Mouse (Mus musculus) CH12.LX (cell line): Measurements from ENCODE around the gene Rhbdl1. TPM values are rescaled to one million over a fixed set of nuclear protein-coding genes. Genes with fewer than 3 reads are reported as not detected.

Source experiments
- DNase-seq: peaks from one replicate; pipeline ENCODE4 v3.0.0-alpha.2; 2013; ENCODE audit errors: extremely low read depth
- H3K27ac ChIP-seq: 2 replicates; pipeline ENCODE4 v1.5.1; 2012; ENCODE audit warnings: low read depth, mild to moderate bottlenecking, control low read depth, moderate library complexity; ENCODE audit not compliant: insufficient read depth
- H3K27me3 ChIP-seq: replicated peaks from 2 replicates; pipeline ENCODE3; 2012; ENCODE audit warnings: inconsistent platforms
- H3K36me3 ChIP-seq, 2 experiments: replicated peaks in 1 of 2; 2 replicates each; pipeline versions ENCODE3 to v1.6.1; 2012; ENCODE audit warnings: inconsistent platforms in 1 of 2, low read length in 1 of 2, mild to moderate bottlenecking in 1 of 2, mixed read lengths in 1 of 2, moderate library complexity in 1 of 2; ENCODE audit not compliant: control insufficient read depth in 1 of 2, insufficient read depth in 1 of 2
- H3K4me1 ChIP-seq, 2 experiments: 2 replicates each; pipeline ENCODE4 v1.6.1; 2012; ENCODE audit warnings: inconsistent platforms in 1 of 2, moderate library complexity in 1 of 2; ENCODE audit not compliant: insufficient read depth in 2 of 2, control insufficient read depth in 1 of 2
- H3K4me2 ChIP-seq: 2 replicates; pipeline ENCODE4 v1.6.1; 2012; ENCODE audit warnings: low read depth, mild to moderate bottlenecking, control low read depth; ENCODE audit not compliant: poor library complexity, insufficient read depth, severe bottlenecking
- H3K4me3 ChIP-seq, 3 experiments: fragments of 150-350 bp in 1 of 3; sonication (generic) in 1 of 3; replicated peaks in 1 of 3; 2 replicates each; pipeline versions ENCODE3 to v1.5.1; 2011 to 2012; ENCODE audit warnings: low read depth in 2 of 3, low read length in 2 of 3, mild to moderate bottlenecking in 2 of 3, moderate library complexity in 2 of 3, control low read depth in 1 of 3, improper control_type of control experiment in 1 of 3, inconsistent platforms in 1 of 3, mixed read lengths in 1 of 3; ENCODE audit not compliant: poor library complexity in 1 of 3
- H3K79me2 ChIP-seq: replicated peaks from 2 replicates; pipeline ENCODE4 v1.6.1; 2012; ENCODE audit warnings: mild to moderate bottlenecking, moderate library complexity; ENCODE audit not compliant: control insufficient read depth, poor library complexity, insufficient read depth, severe bottlenecking; ENCODE audit errors: extremely low read depth
- H3K9ac ChIP-seq: 2 replicates; pipeline ENCODE4 v1.6.1; 2012; ENCODE audit warnings: low read depth, mild to moderate bottlenecking, control low read depth, moderate library complexity; ENCODE audit not compliant: insufficient read depth
- H3K9me3 ChIP-seq: replicated peaks from 2 replicates; pipeline ENCODE3; 2012; ENCODE audit warnings: low read length, inconsistent platforms, mixed read lengths
- CHD1 ChIP-seq: IDR thresholded peaks from 2 replicates; pipeline ENCODE4 v1.6.1; 2012; ENCODE audit warnings: low read depth, low read length, improper control_type of control experiment, inconsistent platforms
- E2F4 ChIP-seq: IDR thresholded peaks from 2 replicates; pipeline ENCODE4 v1.6.1; 2011; ENCODE audit warnings: low read depth, low read length, improper control_type of control experiment; ENCODE audit not compliant: insufficient replicate concordance
- HCFC1 ChIP-seq: IDR thresholded peaks from 2 replicates; pipeline ENCODE4 v1.6.1; 2012; ENCODE audit warnings: low read depth, mild to moderate bottlenecking, inconsistent platforms, low read length, improper control_type of control experiment
- IRF4 ChIP-seq: IDR thresholded peaks from 2 replicates; pipeline ENCODE4 v1.6.1; 2014; ENCODE audit warnings: low read depth, mild to moderate bottlenecking, inconsistent platforms, low read length, improper control_type of control experiment
- MAFK ChIP-seq: IDR thresholded peaks from 2 replicates; pipeline ENCODE4 v1.6.1; 2011; ENCODE audit warnings: low read length, improper control_type of control experiment; ENCODE audit not compliant: insufficient replicate concordance
- NRF1 ChIP-seq: IDR thresholded peaks from 2 replicates; pipeline ENCODE4 v1.6.1; 2014; ENCODE audit warnings: low read depth, mild to moderate bottlenecking, inconsistent platforms, low read length, improper control_type of control experiment, moderate library complexity
- POLR2AphosphoS2 ChIP-seq: IDR thresholded peaks from 2 replicates; pipeline ENCODE4 v1.6.1; 2011; ENCODE audit warnings: low read depth, low read length, improper control_type of control experiment
- RCOR1 ChIP-seq: conservative IDR thresholded peaks from 2 replicates; pipeline ENCODE4 v1.6.1; 2012; ENCODE audit warnings: low read depth, mild to moderate bottlenecking, inconsistent platforms, low read length, improper control_type of control experiment
- SIN3A ChIP-seq: IDR thresholded peaks from 2 replicates; pipeline ENCODE4 v1.6.1; 2012; ENCODE audit warnings: low read length, improper control_type of control experiment, inconsistent platforms
- TCF12 ChIP-seq: IDR thresholded peaks from 2 replicates; pipeline ENCODE4 v1.6.1; 2014; ENCODE audit warnings: low read depth, mild to moderate bottlenecking, inconsistent platforms, low read length, improper control_type of control experiment
- ZC3H11A ChIP-seq: IDR thresholded peaks from 2 replicates; pipeline ENCODE4 v1.6.1; 2012; ENCODE audit warnings: low read depth, mild to moderate bottlenecking, inconsistent platforms, low read length, improper control_type of control experiment
- ZKSCAN1 ChIP-seq: IDR thresholded peaks from 2 replicates; pipeline ENCODE4 v1.6.1; 2012; ENCODE audit warnings: low read depth, inconsistent platforms, low read length, improper control_type of control experiment, borderline replicate concordance
- ZNF384 ChIP-seq: IDR thresholded peaks from 2 replicates; pipeline ENCODE4 v1.6.1; 2012; ENCODE audit warnings: low read depth, low read length, improper control_type of control experiment, inconsistent platforms
- dilution Hi-C: fragments of 300-500 bp; cut with MboI; formaldehyde crosslinking; loops from 2 replicates; pipeline ENCODE4 v1.14.3; 2020; ENCODE audit warnings: low sequenced_read_pairs; ENCODE audit not compliant: extremely low pct_unique_long_range_greater_than_20kb, extremely low pct_ligation_motif_present
- in situ Hi-C: fragments of 300-500 bp; cut with MboI; formaldehyde crosslinking; loops from 3 replicates; pipeline ENCODE4 v1.14.3; 2019; ENCODE audit warnings: low sequenced_read_pairs, low pct_ligation_motif_present, low pct_unique_long_range_greater_than_20kb, mixed read lengths
- polyA plus RNA-seq: library from polyadenylated mRNA; unstranded; fragments of >175 nt; gene quantifications from 2 replicates; pipeline ENCODE4 v1.2.1, GENCODE M21; 2012; ENCODE audit warnings: low read depth; ENCODE audit not compliant: insufficient read length
- total RNA-seq, 2 experiments: library from RNA; depleted of rRNA; stranded (reverse); fragments of 300-350 nt in 1 of 2; fragments of >200 nt in 1 of 2; gene quantifications; 2 replicates each; pipeline ENCODE4 v1.2.3; 2012 to 2014

Rhbdl1 gene
- total and polyA plus RNA-seq, 3 experiments = 1.9 to 2.8 TPM; not detected in 1

- in situ Hi-C loops = no loop called here
- peaks cover 6 to 21% of the 10 kb centered on the region in 2 experiments; a peak in 3 of 4 replicates for H3K4me1 ChIP-seq
Observed at GRCm38 (mm10) chr17:25869954-25870353, 32.9 kb upstream of the Rhbdl1 start.

DNA sequence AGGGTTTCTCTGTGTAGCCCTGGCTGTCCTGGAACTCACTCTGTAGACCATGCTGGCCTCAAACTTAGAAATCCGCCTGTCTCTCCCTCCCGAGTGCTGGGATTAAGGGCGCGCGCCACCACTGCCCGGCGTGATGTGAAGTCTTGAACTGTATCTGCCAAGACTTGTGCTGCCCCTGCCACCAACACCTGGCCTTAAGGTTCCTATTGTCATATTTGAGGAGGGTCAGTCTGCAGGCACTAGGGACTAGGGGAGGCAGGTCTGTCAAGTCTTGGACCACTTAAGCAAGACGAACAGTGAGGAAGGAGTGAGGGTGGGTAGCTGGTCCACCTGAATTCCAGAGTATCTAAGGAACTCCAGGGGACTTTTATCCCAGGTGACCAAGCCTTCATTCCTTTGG is 32.4 kb upstream of the Rhbdl1 start:
- no peak for TF ChIP-seq ZNF384
- TF ChIP-seq ZKSCAN1 = no peak
- TF ChIP-seq, all 38 proteins: peak for 0
- Histone ChIP-seq H3K4me2 (no peak overlapping the region), H3K27me3 (peaks cover 63% of the 10 kb centered on the region), H3K4me1 (peaks cover 6 to 21% of the 10 kb centered on the region in 2 experiments; a peak in 3 of 4 replicates), H3K79me2 (no peaks in the 10 kb centered on the region), H3K9ac (no peak overlapping the region), H3K27ac (no peak overlapping the region), H3K9me3 (no peaks in the 10 kb centered on the region), H3K36me3 (no peaks in the 10 kb centered on the region), H3K4me3 (no peak overlapping the region)
- dilution Hi-C loops = no loop called here
- DNase-seq = no peak
- in situ Hi-C loops = no loop called here

More at GRCm38 (mm10) chr17:25869954-25870353, 32.9 kb upstream of the Rhbdl1 start:
- Histone ChIP-seq H3K9me3 (no peaks in the 10 kb centered on the region), H3K4me3 (no peak overlapping the region), H3K79me2 (no peaks in the 10 kb centered on the region), H3K4me2 (no peak overlapping the region), H3K27ac (no peak overlapping the region), H3K27me3 (peaks cover 60% of the 10 kb centered on the region), H3K9ac (no peak overlapping the region), H3K36me3 (no peaks in the 10 kb centered on the region)
- dilution Hi-C loops = no loop called here
- TF ChIP-seq CHD1 = no peak
- no peak for TF ChIP-seq E2F4
- TF ChIP-seq ZC3H11A = no peak
- no peak for TF ChIP-seq RCOR1
- no peak for TF ChIP-seq ZKSCAN1
- no peak for TF ChIP-seq POLR2AphosphoS2
- TF ChIP-seq HCFC1 = no peak
- no peak for TF ChIP-seq SIN3A
- no peak for TF ChIP-seq MAFK
- no peak for TF ChIP-seq NRF1
- no peak for TF ChIP-seq TCF12
- no peak for TF ChIP-seq IRF4
- DNase-seq = no peak
